Mouse (Mus musculus): Measurements from ENCODE around the gene Slc38a2.

The Slc38a2 gene

DNA sequence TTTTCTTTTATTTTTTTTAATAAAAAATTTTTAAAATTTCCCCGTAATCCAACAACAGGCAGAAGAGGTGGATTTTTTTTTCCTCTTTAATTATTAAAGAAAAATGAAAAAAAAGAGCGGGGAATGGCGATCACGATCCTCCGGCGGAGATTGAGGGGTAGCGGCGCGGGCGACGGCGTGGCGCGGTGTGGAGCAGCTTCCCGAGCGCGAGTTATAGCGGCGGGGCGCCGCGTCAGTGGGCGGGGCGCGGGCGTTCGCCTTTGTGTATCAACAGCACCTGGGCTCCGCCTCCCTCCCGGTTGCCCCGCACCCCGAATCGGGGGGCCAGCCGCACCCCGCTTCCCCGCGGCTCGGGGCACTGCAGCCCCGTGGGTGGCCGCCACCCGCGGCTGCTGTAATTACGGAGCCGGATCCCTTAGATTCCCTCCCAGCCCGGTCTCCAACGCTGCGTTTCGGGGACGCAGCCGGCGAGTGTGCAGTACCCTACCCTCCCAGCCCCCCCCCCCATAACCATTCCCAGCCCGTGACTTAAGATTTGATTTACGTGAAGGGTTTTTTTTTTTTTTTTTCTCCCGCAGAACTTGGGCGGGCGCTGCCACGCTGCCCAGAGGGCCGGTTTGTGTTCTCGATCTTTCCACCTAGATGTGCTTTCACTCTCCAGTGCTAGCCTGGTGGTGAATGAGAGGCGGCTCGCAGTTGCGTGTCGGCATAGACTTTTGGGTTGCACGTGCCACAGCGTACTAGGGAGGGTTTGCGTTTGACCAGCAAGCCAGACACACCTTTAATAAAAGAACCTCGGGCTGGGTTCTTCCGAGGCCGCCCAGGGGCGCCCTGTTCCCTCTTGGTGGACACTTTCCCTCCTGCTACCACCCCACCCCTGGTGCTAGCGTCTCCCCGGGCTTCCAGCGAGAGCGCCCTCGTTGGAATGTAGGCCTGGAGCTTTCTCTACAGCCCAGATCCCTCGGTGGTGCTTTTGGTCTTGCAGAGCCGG is at the start of gene Slc38a2:
Gene Slc38a2 (minus strand): TSS at position 210 of the 991 bp plus-strand sequence.
- DNase-seq, result peak; percentile 94

DNA sequence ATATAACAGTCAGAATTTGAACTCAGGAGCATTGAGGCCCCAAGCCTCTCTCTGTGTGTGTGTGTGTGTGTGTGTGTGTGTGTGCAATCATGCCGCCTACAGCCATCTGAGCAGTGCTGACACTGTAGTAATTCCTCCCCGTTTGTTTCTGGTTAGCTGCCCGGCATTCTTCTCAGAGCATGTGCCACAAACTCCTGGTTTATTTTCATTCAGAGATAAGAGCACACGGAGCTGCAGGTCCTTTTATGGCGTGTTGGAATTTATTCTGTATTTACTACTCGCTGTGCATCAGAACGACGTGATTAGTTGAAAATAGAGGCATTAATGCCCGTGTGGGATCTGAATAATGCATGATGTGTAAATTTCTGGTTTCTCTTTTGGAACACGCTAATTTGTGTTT is 49.6 kb upstream of the Slc38a2 start:
- DNase-seq, result no peak

DNA sequence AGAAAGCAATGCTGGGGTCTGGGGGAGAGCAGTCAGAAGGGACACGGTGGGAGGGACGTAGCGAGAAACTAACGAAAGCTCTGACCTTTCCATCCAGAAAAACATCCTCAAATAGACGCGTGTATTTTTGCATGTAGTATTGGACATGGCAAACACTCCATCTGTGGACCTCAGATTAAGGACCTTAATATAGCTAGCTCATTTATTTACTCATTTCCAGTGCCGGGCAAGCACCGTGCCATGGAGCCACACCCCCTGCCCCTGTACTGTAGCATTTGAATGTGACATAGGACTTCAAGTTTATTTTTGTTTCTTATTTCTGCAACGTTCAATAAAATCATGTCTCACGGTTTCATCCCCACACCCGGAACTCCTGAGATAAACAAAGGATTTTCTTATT is 48.0 kb upstream of the Slc38a2 start:
- no peak for DNase-seq

DNA sequence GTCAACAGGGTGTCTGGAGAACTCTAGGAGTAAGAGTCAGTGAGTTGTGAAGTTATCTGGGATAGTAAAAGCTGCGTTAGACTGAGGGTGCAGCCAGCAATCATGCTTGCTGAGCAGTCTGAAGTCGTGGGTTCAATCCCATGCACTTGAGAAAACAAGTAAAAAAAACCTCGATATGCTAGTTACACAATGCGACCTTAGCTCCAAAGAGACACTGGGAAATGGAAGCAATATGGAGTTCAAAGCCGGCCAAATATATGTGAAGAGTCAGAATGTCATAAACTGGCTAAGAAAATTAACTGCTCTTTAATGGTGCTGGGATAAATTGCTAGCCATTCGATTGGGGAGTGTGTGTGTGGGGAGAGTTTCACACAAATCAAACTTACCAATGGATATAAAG is 47.5 kb upstream of the Slc38a2 start:
- no peak for DNase-seq

DNA sequence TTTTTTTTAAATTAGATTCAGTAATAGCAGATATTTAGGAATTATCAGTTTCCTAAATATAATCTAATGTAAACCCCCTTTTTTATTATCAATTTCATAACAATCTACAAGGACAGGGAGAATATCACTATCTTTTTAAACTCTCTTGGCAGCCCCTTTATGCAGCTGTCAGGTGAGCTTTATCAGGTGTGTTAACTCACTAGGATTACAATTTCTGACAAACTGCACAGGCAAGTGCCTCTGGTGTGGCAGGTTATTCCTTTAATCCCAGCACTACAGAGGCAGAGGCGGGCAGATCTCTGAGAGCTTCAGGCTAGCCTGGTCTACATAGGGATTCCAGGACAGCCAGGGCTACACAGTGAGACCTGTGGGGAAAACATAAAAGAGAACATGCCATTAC is 45.8 kb upstream of the Slc38a2 start:
- no peak for DNase-seq

DNA sequence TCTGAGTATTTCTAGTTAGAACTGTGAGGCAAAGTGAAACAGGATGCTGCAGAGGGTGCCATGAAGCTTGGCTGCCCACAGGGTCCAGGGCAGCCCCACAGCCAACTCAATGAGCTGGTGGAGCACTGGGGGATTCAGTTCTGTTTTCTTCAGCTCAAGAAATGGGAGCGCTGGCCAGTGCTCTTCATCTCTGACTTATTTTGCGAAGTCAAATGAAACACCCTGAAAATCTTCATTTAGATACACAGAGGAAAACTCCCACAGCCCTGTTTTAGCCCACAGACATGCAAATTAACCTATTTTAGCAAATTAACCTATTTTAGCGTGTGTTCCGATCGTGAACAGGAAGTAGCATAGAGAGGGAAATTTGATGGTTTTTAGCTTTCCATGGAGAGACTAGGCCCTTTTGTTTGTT is 45.4 kb upstream of the Slc38a2 start:
- no peak for DNase-seq

DNA sequence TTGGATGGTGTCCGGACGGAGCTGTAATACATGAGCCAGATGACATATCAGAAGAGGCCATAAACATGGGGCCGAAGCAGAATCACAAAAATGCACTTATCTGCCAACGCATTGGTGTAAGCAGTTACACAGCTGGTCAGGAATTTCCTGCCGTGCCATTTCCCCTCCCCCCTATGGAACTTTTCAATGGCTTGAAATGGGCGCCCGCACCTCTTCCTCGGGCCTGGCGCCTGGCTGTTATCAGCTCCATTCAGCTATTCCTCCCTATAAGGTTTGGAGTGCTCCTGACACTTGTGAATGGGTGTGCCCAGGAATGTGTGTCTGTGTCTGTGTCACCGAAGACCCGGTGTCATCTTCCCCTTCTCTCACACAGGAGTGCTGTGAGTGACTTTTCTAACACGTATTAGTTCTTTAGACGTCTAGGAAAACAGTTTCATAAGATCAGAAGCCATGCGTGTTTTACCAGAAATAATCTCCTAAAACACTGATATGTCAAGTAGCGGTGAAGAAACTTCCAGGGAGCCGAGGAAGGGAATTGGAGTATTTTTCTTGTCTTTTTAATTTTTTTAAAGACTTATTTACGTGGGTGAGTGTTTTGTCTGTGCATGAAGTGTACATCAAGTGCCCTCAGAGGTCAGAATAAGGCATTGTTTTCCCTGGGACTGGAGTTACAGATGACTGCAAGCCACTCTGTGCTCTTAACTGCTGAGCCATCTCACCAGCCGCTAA is 44.8 kb upstream of the Slc38a2 start:
- no peak for DNase-seq

DNA sequence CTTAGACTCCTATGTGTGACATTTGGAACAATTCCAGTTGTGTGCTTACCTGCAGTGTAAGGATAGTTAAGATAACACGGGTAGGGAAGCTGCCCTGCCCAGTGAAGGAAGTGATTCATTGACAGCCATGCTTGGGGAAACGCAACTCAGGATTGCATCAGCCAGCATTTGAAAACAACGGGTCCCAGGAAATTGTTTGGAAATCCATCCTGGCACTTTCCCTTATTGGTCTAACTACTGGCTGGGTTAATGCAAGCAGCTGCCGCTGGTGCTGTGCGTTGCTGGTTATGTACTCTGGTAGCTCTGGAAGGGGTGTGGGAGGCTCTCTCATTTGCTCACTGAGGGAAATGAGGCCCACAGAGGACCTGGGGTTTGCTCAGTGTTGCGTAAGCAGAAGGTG is 43.7 kb upstream of the Slc38a2 start:
- no peak for DNase-seq

DNA sequence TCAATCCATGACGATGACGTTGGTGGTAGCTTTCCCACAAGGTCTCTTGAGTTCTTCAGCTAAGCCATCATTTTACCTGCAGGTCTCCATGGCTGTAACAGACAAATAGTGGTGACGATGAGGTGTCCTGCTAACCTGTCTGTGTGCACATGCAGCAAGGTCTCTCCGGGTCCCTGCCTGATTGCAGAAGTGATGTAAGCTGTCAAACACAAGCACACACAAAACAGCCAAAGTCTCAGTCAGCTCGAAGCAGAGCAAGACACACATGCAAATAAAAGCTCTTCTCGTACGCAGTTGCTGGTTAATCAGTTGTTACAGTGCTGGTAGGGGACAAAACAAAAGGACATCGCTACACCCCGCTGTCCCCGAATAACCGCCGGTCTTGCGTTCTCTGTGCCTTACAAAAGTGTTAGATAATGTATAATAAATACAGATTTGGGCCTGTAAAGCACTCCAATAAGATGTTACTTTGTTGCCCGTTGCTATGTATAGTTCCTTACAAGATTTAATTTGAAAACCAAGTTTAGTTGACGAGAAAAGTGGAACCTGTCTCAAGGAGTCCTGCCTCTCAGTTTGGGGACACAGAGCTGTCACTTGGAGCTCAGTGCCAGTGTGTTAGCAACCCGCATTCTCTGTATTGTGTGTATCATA is 43.2 kb upstream of the Slc38a2 start:
- no peak for DNase-seq

DNA sequence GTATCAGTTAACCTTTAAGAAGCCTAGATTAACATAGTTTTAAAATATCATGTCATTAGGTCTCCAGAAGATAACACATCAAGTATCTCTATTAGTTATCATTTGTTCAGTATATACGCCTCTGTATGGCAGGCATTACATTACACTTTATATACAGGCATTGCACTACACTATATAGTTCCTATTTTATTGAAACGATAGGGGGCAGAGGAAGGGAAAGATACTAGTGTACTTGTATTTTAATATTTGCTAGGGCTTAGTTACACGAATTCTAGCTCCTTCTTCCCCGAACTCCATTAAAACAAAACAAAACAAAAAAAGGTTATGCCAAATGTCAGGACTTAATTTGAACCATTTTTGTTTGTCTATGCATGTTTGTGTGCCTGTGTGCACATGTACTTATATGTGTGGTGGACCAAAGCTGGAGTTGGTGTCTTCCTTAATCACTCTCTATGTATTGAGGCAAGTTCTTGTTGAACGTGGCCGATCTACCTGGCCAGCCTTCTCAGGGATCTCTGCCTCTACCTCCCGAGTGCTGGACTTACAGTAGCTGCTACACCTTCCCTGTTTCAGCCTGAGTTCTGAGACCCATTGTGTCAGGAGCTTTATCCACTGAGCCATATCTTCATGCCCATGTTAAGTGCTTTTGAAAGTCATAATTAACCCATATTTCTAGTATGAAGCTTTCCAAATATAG is 41.5 kb upstream of the Slc38a2 start:
- no peak for DNase-seq

DNA sequence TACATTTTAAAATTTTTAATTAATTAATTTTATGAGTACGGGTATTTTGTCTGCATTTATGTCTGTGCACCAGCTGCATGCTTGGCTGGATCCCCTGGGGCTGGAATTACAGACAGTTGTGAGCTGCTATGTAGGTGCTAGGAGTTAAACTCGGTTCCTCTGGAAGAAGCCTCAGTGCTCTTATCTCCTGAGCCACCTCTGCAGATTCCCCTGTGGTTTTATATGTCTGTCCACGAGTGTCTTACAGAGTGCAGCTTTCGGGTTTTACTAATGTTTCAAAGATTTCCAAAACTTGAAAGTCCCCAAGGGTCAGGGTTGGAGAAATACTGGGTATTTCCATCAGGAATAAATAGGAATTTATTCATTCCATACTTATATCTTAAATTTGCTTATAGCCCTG is 40.6 kb upstream of the Slc38a2 start:
- no peak for DNase-seq

DNA sequence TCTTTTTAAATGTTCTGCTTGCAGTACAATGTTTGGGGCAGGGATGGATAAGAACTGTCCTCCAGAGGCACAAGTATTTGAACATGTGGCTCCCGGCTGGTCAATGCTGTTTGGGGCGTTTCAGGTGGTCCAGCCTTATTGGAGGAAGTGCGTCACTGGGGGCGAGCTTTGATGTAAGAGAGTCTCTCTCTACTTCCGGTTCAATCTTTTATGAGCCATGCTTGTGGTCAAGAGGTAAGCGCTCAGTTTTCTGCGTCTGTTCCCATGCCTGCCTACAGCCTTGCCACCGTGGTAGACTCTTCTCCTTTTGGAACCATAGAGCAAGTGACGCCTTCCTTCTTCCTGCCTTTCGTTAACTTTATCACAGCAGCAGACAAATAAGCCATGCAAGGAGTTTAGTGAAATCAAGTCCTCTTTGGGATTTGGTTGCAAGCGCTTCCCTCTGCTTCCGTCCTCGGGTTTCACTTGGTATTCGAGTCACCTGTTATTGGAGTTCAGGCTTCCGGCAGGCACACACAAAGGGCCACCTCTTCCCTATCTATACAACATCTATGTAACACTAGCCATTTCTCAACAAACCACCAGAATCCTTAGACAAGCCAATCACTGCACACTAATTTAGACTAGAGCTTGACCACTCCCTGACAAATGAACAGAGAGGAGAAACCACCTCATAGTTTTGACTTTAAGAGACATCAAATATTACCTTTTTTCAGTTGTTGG is 37.3 kb upstream of the Slc38a2 start:
- no peak for DNase-seq

DNA sequence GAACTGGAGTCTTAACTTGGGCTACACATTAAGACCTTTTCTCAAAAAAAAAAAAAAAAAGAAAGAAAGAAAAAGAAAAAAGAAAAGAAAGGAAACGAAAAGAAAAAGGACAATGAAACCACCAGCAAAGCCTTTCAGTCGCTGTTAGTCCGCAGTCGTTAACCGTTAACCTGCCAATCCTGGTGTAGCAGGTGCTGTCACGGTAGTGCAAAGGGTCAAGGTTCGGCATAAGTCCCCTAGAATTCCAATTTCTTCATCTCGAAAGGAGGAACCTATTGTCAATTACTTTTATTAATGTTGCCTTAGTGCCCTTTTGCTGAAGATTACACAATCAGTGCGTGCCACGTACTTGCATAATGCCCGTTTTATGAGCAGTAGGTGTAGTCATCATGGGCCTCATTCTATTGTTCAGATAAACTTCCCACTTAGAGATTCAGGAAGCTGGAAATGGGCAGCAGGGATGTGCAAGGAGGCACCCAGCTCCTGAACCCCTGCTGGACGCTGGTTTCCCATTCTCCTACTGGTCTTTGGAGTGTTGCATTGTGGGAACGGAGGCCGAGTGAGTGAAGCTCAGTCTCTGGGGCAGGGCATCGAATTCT is 36.1 kb upstream of the Slc38a2 start:
- no peak for DNase-seq

DNA sequence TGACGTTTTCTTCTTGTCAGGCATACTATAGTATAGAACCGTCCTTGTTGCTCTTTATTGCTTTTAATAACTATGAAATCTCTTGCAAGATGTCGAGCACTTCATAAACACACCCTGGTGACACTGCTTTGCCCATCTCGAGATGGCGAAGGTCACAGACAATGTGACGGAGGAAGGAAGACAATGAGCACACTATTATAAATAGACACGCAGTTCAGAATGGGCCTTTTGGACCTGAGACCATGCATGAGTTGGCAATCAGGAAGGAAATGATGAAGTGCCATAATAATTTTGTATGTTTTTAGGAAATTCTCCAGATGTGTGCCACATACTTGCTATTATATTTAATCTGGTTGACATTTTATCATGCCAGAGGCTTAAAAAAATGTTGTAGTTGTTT is 34.9 kb upstream of the Slc38a2 start:
- no peak for DNase-seq

DNA sequence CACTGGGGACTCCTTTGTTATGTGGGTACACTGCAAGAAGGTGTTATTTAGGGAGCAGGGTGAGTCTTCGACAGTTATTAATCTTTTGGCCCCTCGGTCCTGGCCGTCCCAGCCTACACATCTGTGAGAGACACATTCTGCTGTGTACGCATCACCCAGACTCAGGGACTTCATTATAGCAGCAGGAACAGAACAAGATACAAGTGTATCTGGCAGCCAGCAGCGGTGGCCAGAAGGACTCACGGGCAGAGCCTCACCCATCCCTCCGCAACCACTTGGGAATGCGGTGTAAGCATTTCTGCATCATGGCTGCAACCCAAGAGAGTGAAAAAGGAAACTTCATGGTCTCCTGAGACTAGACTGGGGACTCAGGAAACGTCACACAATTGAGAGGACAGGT is 30.9 kb upstream of the Slc38a2 start:
- no peak for DNase-seq

DNA sequence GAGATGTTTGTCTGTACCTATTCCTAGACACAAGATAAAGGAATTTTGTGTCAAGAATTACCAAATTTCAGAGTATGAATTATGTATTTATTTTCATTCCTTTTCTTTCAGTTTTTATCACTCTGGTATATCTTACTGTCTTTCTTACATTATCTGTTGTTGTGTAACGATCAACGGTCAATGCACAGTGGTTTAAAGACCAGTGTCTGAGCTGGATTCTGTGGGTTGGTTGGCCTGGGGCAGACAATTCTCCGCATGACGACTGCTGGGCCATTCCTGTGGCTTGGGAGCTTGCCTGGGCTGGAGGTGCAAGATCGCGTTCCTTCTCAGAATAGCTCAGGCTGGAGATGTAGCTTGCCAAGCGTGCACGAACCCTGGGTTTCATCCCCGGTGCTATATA is 30.3 kb upstream of the Slc38a2 start:
- no peak for DNase-seq

DNA sequence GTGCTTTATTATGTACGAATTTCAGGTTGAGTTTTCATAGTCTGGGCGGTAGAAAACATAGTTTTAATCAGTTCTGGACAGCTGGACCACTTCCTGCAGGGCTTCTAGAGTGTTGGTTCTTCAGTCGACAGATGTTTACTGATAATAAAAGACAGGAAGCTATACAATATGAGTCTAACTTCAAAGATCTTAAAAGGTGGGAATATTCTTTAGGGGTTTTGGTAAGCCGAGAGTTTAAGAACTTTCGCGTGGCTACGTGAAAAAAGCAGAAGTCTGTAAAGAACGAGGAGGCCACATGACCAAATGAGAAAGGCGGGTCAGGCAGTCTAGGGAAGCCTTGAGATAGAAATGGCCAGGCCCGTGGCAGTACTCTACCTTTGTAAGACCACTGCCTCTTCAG is 29.5 kb upstream of the Slc38a2 start:
- no peak for DNase-seq

DNA sequence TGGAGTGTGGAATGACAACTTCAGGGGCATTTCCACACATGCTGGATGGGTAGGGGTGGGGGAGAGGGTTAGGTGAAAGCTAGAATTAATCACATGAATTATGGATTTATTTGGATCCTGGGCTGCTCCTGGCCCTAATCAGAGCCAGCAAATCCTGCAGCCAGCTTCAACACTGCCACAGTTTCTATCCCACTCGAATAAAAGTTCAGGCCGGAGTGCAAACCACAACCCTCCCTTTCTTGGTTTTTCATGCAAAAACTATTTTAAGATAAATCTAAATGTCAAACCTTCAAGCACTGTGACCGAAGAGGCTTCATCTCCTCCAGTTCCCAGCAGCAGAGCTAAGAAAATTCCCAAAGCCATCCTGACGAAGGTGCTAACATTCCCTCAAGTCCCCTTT is 28.8 kb upstream of the Slc38a2 start:
- no peak for DNase-seq

DNA sequence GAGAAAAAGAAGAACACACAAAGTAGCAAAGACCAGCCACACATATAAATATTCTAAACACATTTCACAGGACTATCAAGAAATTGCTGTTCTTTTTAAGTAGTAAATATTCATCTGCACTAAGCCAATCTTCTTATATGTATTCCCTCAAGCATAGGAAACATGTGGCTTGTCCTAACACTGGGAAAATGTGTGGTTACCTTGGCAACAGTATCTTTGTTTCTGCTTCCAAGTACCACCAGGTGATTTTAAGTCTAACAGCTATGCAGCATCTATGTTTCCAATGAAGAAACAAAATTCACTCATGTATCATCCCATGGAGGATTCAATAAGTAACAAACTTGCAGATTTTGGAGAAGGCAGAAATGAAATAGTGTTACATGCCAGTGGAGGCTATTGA is 25.0 kb upstream of the Slc38a2 start:
- no peak for DNase-seq

DNA sequence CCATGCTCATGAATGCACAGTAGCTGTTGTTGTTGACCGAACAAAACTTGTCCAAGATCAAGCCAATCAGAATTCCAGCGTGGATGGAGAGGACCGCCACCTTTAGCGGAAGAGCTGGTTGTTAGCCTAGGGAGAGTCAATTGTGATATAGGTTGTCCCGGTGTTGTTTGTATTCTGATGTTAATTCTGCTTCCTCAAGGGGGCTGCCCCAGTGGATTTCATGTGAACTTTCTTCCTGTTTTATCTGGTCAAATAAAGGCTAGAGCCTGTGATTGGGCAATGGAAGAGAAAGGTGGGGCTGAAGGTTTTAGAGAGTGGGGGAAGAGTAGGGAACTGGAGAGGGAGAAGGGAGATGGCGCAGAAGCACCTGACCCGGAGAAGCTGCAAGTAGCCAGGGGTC is 22.7 kb upstream of the Slc38a2 start:
- DNase-seq, result no peak

DNA sequence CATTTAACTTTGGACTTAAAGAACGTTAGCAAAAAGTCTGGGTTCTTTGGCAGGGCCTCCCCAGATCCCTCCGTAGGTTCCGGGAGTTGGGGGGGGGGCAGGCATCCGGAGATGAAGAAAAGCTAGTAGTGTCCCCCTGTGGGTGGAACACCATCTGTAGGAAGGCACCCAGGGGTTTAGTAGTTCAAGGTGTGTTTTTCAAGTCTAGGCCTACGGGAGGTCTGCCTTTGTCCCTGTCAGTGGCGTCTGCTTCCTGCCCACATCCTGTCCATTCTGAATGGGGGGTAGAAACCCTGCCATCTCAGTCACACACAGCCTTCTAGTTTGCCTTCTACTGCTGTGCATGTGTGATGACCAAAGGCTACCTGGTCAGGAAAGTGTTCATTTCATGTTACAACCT is 20.6 kb upstream of the Slc38a2 start:
- DNase-seq, result no peak

DNA sequence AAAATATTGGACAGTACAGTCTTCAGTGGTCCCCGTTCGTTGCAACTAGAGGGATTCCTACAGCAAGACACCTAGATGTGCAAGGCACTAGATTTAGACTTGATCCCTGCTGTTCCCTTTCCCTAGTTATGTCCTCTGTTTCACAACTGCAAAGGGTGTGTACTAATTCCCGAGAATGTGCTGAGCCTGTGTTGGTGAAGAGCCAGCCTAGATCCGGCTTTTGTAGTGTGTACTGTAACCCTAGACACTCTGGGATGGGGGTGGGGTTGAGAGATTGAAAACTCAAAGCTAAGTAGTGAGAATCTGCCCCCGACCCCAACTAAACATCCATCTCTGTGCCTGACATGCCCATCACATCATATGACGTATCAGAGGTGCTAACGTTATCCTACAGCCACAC is 18.9 kb upstream of the Slc38a2 start:
- DNase-seq, result no peak

Measured in cerebellum, adult 9-10 months (tissue).